Mouse (Mus musculus): Measurements from ENCODE around the gene Ggn. TPM values are rescaled to one million over a fixed set of nuclear protein-coding genes. Genes with fewer than 3 reads are reported as not detected.
A peak's percentile ranks its signal among the peaks of the same experiment; 100 is the strongest.

The Ggn gene
- total and polyA plus RNA-seq, 3 experiments: 0.19 to 1.0 TPM; not detected in 1

- peak; percentile 56; the same call in 1 of the 2 replicates for TF ChIP-seq BHLHE40 (IDR thresholded peaks at IDR 0.05; ENCODE audit: borderline replicate concordance, low read depth, low read length)
Measured at GRCm38 (mm10) chr7:29126173-29126915, 43.7 kb upstream of the Ggn start (continued).

DNA sequence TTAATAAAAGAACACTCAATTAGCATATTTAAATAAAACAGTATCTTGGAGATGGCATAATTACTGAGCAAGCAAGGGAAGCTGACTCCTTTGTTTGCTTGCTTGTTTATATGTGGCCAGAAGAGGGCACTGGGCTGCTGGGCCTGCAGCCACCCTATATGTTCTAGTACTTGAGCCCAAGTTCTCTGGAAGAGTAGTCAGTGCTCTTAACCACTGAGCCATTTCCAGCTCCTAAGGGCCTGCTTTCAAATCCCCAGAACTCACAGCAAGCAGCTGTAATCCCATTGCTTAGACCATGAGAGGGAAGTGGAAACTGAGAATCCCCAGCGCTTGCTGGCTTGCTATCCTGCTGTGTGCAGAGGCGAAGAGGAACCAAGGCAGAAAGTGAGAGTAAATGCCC lies 41.3 kb upstream of the Ggn start:
- DNase-seq (ENCODE audit: low read depth, low spot score): peak; percentile 74
- Histone ChIP-seq H3K27ac (ENCODE audit: control insufficient read depth, low read depth, low read length) (no peak overlapping the region), H3K27me3 (ENCODE audit: control insufficient read depth in 1 of 2, insufficient read depth in 2 of 2, low read length in 2 of 2) (no peaks in the 10 kb centered on the region), H3K79me2 (ENCODE audit: control insufficient read depth, insufficient read depth, low read length, poor library complexity) (no peaks in the 10 kb centered on the region), H3K36me3 (ENCODE audit: control insufficient read depth in 1 of 2, insufficient read depth in 2 of 2, low read length in 2 of 2) (no peaks in the 10 kb centered on the region; a peak in 1 of 4 replicates), H3K4me1 (ENCODE audit: control insufficient read depth in 1 of 2, insufficient read depth in 2 of 2, low read length in 2 of 2) (peaks cover 0 to 7% of the 10 kb centered on the region in 2 experiments; a peak in 1 of 4 replicates), H3K9me3 (replicated peaks; ENCODE audit: insufficient read depth, low read length) (no peaks in the 10 kb centered on the region), H3K4me3 (ENCODE audit: control insufficient read depth in 1 of 2, insufficient read depth in 1 of 2, low read depth in 2 of 2, low read length in 2 of 2) (peak overlapping the region in 1 of 2 experiments; percentile 18; a peak in 2 of 4 replicates), H3K9ac (ENCODE audit: control insufficient read depth, low read depth, low read length, poor library complexity, severe bottlenecking) (peak overlapping the region; percentile 31; the same call in 1 of the 2 replicates)
- TF ChIP-seq HCFC1 (IDR thresholded peaks at IDR 0.05; ENCODE audit: low read depth, low read length) (no peak), MYC (IDR thresholded peaks at IDR 0.05; ENCODE audit: low read depth, low read length) (no peak), POLR2AphosphoS2 (IDR thresholded peaks at IDR 0.05; ENCODE audit: low read length) (no peak), GATA1 (IDR thresholded peaks at IDR 0.05; ENCODE audit: low read depth, low read length) (no peak), CTCF (IDR thresholded peaks at IDR 0.05 in 2 of 3, conservative IDR thresholded peaks at IDR 0.05 in 1 of 3; ENCODE audit: control insufficient read depth in 1 of 3, insufficient read depth in 1 of 3, low read depth in 2 of 3, low read length in 3 of 3, poor library complexity in 1 of 3, severe bottlenecking in 1 of 3) (peak; percentile 75 to 81 (median 76)), MXI1 (IDR thresholded peaks at IDR 0.05; ENCODE audit: low read depth, low read length) (no peak), USF2 (IDR thresholded peaks at IDR 0.05; ENCODE audit: borderline replicate concordance in 1 of 2, insufficient read depth in 1 of 2, low read depth in 1 of 2, low read length in 2 of 2) (no peak), POLR2AphosphoS5 (IDR thresholded peaks at IDR 0.05; ENCODE audit: borderline replicate concordance, low read depth, low read length) (no peak), ELF1 (IDR thresholded peaks at IDR 0.05; ENCODE audit: low read depth, low read length) (no peak), USF1 (IDR thresholded peaks at IDR 0.05; ENCODE audit: low read depth, low read length) (no peak), KAT2A (conservative IDR thresholded peaks at IDR 0.05; ENCODE audit: low read depth, low read length) (no peak), MAZ (IDR thresholded peaks at IDR 0.05; ENCODE audit: low read depth, low read length) (no peak), MAX (IDR thresholded peaks at IDR 0.05; ENCODE audit: low read length) (no peak), ETS1 (IDR thresholded peaks at IDR 0.05; ENCODE audit: low read depth, low read length) (no peak), RAD21 (IDR thresholded peaks at IDR 0.05; ENCODE audit: low read depth, low read length) (peak; percentile 72), ZC3H11A (IDR thresholded peaks at IDR 0.05; ENCODE audit: low read depth, low read length) (peak; percentile 74), E2F4 (IDR thresholded peaks at IDR 0.05; ENCODE audit: borderline replicate concordance, low read depth, low read length) (no peak), CHD2 (IDR thresholded peaks at IDR 0.05; ENCODE audit: low read length) (no peak), POLR2A (IDR thresholded peaks at IDR 0.05; ENCODE audit: control insufficient read depth in 1 of 2, insufficient read depth in 1 of 2, low read depth in 1 of 2, low read length in 2 of 2, poor library complexity in 1 of 2) (no peak), GABPA (IDR thresholded peaks at IDR 0.05; ENCODE audit: low read depth, low read length) (no peak), TCF12 (IDR thresholded peaks at IDR 0.05; ENCODE audit: low read depth, low read length) (no peak), EP300 (IDR thresholded peaks at IDR 0.05; ENCODE audit: low read depth in 1 of 2, low read length in 2 of 2) (no peak), SMC3 (IDR thresholded peaks at IDR 0.05; ENCODE audit: low read depth, low read length) (peak; percentile 72)

Measured in MEL (cell line).